ENCODE assay signal across 14 mouse cellular contexts in the genomic region with DNA sequence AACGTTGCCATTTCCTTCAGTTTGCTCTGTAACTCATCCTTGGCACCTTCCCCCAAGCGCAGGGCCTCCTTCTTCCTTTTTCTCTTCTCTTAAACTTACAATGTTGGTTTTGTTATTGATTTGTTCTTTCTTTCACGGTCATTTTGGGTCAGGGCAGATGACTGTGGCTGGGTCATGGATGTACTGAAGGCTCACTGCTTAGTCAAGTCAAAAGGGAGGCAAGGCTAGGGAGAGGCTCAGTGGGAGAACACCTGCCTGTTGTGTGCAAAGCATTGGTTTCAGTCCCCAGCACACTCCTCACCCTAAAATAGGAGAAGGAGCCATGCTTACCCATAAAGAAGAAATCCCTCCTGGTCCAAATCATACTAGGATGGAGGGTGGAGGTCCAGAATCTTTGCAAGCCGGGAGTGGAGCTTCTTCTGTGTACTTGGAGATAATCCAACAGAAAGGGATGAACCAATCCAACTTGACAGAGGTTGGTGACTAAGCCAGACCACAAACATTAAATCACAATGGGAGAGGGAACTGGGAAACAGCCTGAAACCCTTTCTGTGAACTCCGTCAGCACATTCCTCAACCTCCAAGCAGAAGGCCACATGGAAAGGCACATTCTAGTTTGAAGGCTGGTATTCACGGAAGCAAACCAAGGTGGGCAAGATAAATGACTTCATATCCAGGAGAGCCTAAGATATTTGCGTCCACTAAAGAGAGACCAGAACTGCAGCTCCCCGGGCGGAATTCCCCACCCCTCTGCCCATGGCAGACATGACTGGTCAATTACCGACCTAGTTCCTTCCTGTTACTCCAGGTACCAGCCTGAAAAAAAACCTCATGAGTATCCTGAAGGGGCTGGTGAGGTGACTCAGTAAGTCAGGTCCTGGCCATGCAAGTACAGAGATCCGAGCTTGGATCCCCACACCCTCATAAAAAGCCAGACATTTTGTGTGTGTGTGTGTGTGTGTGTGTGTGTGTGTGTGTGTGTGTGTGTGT. TPM values are rescaled to one million over a fixed set of nuclear protein-coding genes. Genes with fewer than 3 reads are reported as not detected.
DNase-seq lines count a peak whose midpoint lies in the region; ATAC-seq and TF ChIP-seq lines count a peak whose summit lies in the region.
"Had no signal": no experiment of that assay in that cellular context is flagged by ENCODE, and none has a peak within 500 bp of the region (broad histone marks: within the 10 kb centered on the region; RNA-seq: fewer than 3 reads in every experiment).

No protein-coding gene starts in this region.

- H3K4me3 ChIP-seq in gastrocnemius, adult 2 months: no peak overlapping the region; the same call in 1 of the 2 replicates
- H3K4me3 ChIP-seq in stomach, embryonic 16.5 days (replicated peaks; ENCODE audit: low read length): no peak overlapping the region; the same call in 1 of the 2 replicates
- H3K4me3 ChIP-seq in cerebellum, adult 2 months (replicated peaks; ENCODE audit: insufficient read depth, low read depth, low read length): no peak overlapping the region
- H3K4me3 ChIP-seq: left cerebral cortex, adult 2 months had no signal

- no peaks in the 10 kb centered on the region for H3K27me3 ChIP-seq in stomach, embryonic 16.5 days (ENCODE audit: control insufficient read depth, insufficient read depth, low read length)
- H3K27me3 ChIP-seq in cerebellum, adult 2 months (ENCODE audit: control insufficient read depth, insufficient read depth, low read length): no peaks in the 10 kb centered on the region

- WGBS in stomach, embryonic 16.5 days: 56% methylated on average over 11 of the region's 11 CpGs
- 66% methylated on average over 11 of the region's 11 CpGs for WGBS in cerebellum, adult 2 months

- peak overlapping the region; percentile 73 for H3K27ac ChIP-seq in gastrocnemius, adult 2 months
- H3K27ac ChIP-seq in stomach, embryonic 16.5 days (ENCODE audit: low read length): peak overlapping the region; percentile 83
- H3K27ac ChIP-seq in cerebellum, adult 2 months (ENCODE audit: insufficient read depth, low read length): no peak overlapping the region
- H3K27ac ChIP-seq: left cerebral cortex, adult 2 months had no signal

- intact Hi-C loops in gastrocnemius, adult 2 months (cut with DNase I): loop anchor here (2.0 kb wide), 1 partner anchor 29 kb away; no protein-coding TSS in a partner anchor

- no peak for DNase-seq in gastrocnemius, adult 2 months
- DNase-seq in gastrocnemius, postnatal 10 days: no peak
- peak; percentile 29 for DNase-seq in ovary, adult 18-20 months (ENCODE audit: low spot score)
- DNase-seq in ovary, postnatal 10 days (ENCODE audit: low spot score): no peak
- DNase-seq in thymus, postnatal 4 days: no peak
- no peak for DNase-seq in cerebellum, adult 2 months
- DNase-seq: heart, postnatal 14 days; kidney, adult 18-20 months; liver, postnatal 0 days; retina, postnatal 1 day had no signal

- peaks cover 15% of the 10 kb centered on the region for H3K4me1 ChIP-seq in stomach, embryonic 16.5 days (ENCODE audit: control insufficient read depth, insufficient read depth, low read length)
- peaks cover 15% of the 10 kb centered on the region for H3K4me1 ChIP-seq in cerebellum, adult 2 months (ENCODE audit: control insufficient read depth, insufficient read depth, low read length)

- no peak overlapping the region for H3K9ac ChIP-seq in stomach, embryonic 16.5 days (ENCODE audit: low read length)
- H3K9ac ChIP-seq: liver, postnatal 0 days had no signal

- H3K36me3 ChIP-seq in stomach, embryonic 16.5 days (ENCODE audit: control insufficient read depth, insufficient read depth, low read length): no peaks in the 10 kb centered on the region

- peak; percentile 61 for ATAC-seq in common myeloid progenitor, adult 5-6 weeks (replicated peaks; ENCODE audit: low read depth, poor library complexity, severe bottlenecking)
- ATAC-seq in stomach, embryonic 16.5 days (ENCODE audit: insufficient read depth, low FRiP score): peak; percentile 37; the same call in 1 of the 2 replicates
- ATAC-seq: liver, postnatal 0 days had no signal

- no peak overlapping the region for H3K4me2 ChIP-seq in stomach, embryonic 16.5 days (ENCODE audit: low read depth, low read length)

- no peak for TF ChIP-seq POLR2A in cerebellum, adult 2 months (IDR thresholded peaks at IDR 0.05; ENCODE audit: borderline replicate concordance, insufficient read depth, low read length)

- no peaks in the 10 kb centered on the region for H3K9me3 ChIP-seq in stomach, embryonic 16.5 days (replicated peaks; ENCODE audit: control insufficient read depth, low read length)

- TF ChIP-seq CTCF in gastrocnemius, adult 2 months (IDR thresholded peaks at IDR 0.05): no peak
- TF ChIP-seq CTCF in cerebellum, adult 2 months (IDR thresholded peaks at IDR 0.05; ENCODE audit: borderline replicate concordance, insufficient read depth, low read depth, low read length): no peak

RNA-seq across cellular contexts. Expression of a gene that starts 11.9 kb away (rescaled TPM):
- total RNA-seq in gastrocnemius, adult 2 months (2021): 10 to 100 TPM; 47.2 to 49.5 TPM
- total RNA-seq in gastrocnemius, postnatal 10 days (2021): 10 to 100 TPM; 42.6 to 51.8 TPM
- 57.2 and 83.1 TPM in 2 replicates for total RNA-seq in common myeloid progenitor, adult 5-6 weeks (2017)
- polyA plus RNA-seq in stomach, embryonic 16.5 days (2015; fragmentation: Nextera tagmentation; extraction: Ambion mirVana): 239 and 288 TPM in 2 replicates
- polyA plus RNA-seq in cerebellum, adult 2 months (2012; rRNA removed): 882 and 1,083 TPM in 2 replicates

RNA-seq across cellular contexts. Expression of a gene that starts 22.8 kb away (rescaled TPM):
- not detected for total RNA-seq in gastrocnemius, adult 2 months (2021)
- not detected for total RNA-seq in gastrocnemius, postnatal 10 days (2021)
- not detected in 2 replicates for total RNA-seq in common myeloid progenitor, adult 5-6 weeks (2017)
- 0.18 and 0.31 TPM in 2 replicates for polyA plus RNA-seq in stomach, embryonic 16.5 days (2015; fragmentation: Nextera tagmentation; extraction: Ambion mirVana)
- 7.3 and 9.9 TPM in 2 replicates for polyA plus RNA-seq in cerebellum, adult 2 months (2012; rRNA removed)
- polyA plus RNA-seq: embryonic facial prominence, embryonic 11.5 days; liver, postnatal 0 days had no signal
